7 mouse cellular contexts compared by ENCODE assay signal in genomic region chr4:140617391-140618385, GRCm38 (mm10). TPM values are rescaled to one million over a fixed set of nuclear protein-coding genes. Genes with fewer than 3 reads are reported as not detected.
DNase-seq lines count a peak whose midpoint lies in the region; ATAC-seq and TF ChIP-seq lines count a peak whose summit lies in the region.

No protein-coding gene starts in this region.

- no peaks in the 10 kb centered on the region for H3K9me3 ChIP-seq in intestine, postnatal 0 days (ENCODE audit: control insufficient read depth)
- no peaks in the 10 kb centered on the region for H3K9me3 ChIP-seq in liver, postnatal 0 days (ENCODE audit: low read length)

- 51% methylated on average over 16 of the region's 16 CpGs for WGBS in intestine, postnatal 0 days
- WGBS in liver, postnatal 0 days (ENCODE audit: insufficient replicate concordance), result 54% methylated on average over 16 of the region's 16 CpGs

- no peak overlapping the region for H3K4me2 ChIP-seq in intestine, postnatal 0 days (replicated peaks; ENCODE audit: low read depth)
- H3K4me2 ChIP-seq in liver, postnatal 0 days (ENCODE audit: low read depth, low read length), result no peak overlapping the region

- ATAC-seq in intestine, postnatal 0 days, result peak; percentile 50
- peak; percentile 94 for ATAC-seq in liver, postnatal 0 days

- intact Hi-C loops in gastrocnemius, postnatal 14 days (cut with DNase I; ENCODE audit: low total_unique reads), result no loop called here

- no peaks in the 10 kb centered on the region for H3K4me1 ChIP-seq in intestine, postnatal 0 days (replicated peaks; ENCODE audit: control insufficient read depth, insufficient read depth, low read length)
- H3K4me1 ChIP-seq in liver, postnatal 0 days (ENCODE audit: insufficient read depth), result peaks cover 5% of the 10 kb centered on the region; the same call in 1 of the 2 replicates

- no peak overlapping the region for H3K9ac ChIP-seq in intestine, postnatal 0 days (ENCODE audit: low read depth, low read length)
- no peak overlapping the region for H3K9ac ChIP-seq in liver, postnatal 0 days (replicated peaks)

- H3K36me3 ChIP-seq in intestine, postnatal 0 days (ENCODE audit: control insufficient read depth, insufficient read depth), result no peaks in the 10 kb centered on the region
- no peaks in the 10 kb centered on the region for H3K36me3 ChIP-seq in liver, postnatal 0 days (replicated peaks; ENCODE audit: insufficient read depth, low read length)
- no peaks in the 10 kb centered on the region for H3K36me3 ChIP-seq in splenic B cell, adult 2 months (ENCODE audit: control insufficient read depth, insufficient read depth, low read length, poor library complexity, severe bottlenecking)

- no peak overlapping the region for H3K4me3 ChIP-seq in intestine, postnatal 0 days (ENCODE audit: low read depth, low read length)
- no peak overlapping the region for H3K4me3 ChIP-seq in liver, postnatal 0 days (ENCODE audit: low read depth, low read length)

- H3K27ac ChIP-seq in intestine, postnatal 0 days (ENCODE audit: low read depth, low read length), result peak overlapping the region; percentile 11; the same call in 1 of the 2 replicates
- peak overlapping the region; percentile 89 for H3K27ac ChIP-seq in liver, postnatal 0 days (ENCODE audit: low read depth)

- DNase-seq in NIH3T3 (ENCODE audit: low read depth), result peak; percentile 77
- peak; percentile 54 for DNase-seq in cerebellum, adult 11 months
- peak; percentile 60 for DNase-seq in gastrocnemius, postnatal 14 days
- DNase-seq in liver, postnatal 0 days, result peak; percentile 83
- peak; percentile 18 for DNase-seq in splenic B cell, adult 2 months (ENCODE audit: low read depth, low spot score)
- no peak for DNase-seq in layer of hippocampus, adult 8-10 months (ENCODE audit: low spot score in 2 of 2)

- TF ChIP-seq EP300 in liver, postnatal 0 days (IDR thresholded peaks at IDR 0.05; ENCODE audit: low read depth), result no peak

- peak; percentile 67 for TF ChIP-seq CTCF in intestine, postnatal 0 days (IDR thresholded peaks at IDR 0.05; ENCODE audit: low read depth)
- TF ChIP-seq CTCF in liver, postnatal 0 days (IDR thresholded peaks at IDR 0.05; ENCODE audit: low read depth), result peak; percentile 57

- H3K27me3 ChIP-seq in intestine, postnatal 0 days (replicated peaks; ENCODE audit: control insufficient read depth, insufficient read depth, low read length), result no peaks in the 10 kb centered on the region
- H3K27me3 ChIP-seq in liver, postnatal 0 days (ENCODE audit: insufficient read depth, low read length), result no peaks in the 10 kb centered on the region
- H3K27me3 ChIP-seq in splenic B cell, adult 2 months (ENCODE audit: control insufficient read depth, insufficient read depth, low read length, poor library complexity, severe bottlenecking), result no peaks in the 10 kb centered on the region

RNA-seq across cellular contexts. Expression of gene Arhgef10l, which starts 48.1 kb away (rescaled TPM):
- total RNA-seq in gastrocnemius, postnatal 14 days (2021), result 10 to 100 TPM; 39.2 to 49.0 TPM
- 3.9 and 5.4 TPM in 2 replicates for polyA plus RNA-seq in intestine, postnatal 0 days (2015; fragmentation: Nextera tagmentation; extraction: Ambion mirVana)
- polyA plus RNA-seq in liver, postnatal 0 days (2015; fragmentation: Nextera tagmentation; extraction: Ambion mirVana), result 6.3 and 7.6 TPM in 2 replicates
- 10 to 100 TPM; 44.6 to 55.8 (median 46.7) TPM for total RNA-seq in layer of hippocampus, adult 8-10 months (2022)

Comparison
In these comparisons a context has a peak if more than half of its experiments do, and no peak if none do; other contexts are left out.
1. DNase-seq: peak in NIH3T3 (single experiment), cerebellum, adult 11 months (single experiment), gastrocnemius, postnatal 14 days (single experiment), liver, postnatal 0 days (single experiment) and splenic B cell, adult 2 months (single experiment); none in layer of hippocampus, adult 8-10 months (0 of 2).